Mouse (Mus musculus) cerebellum, adult 2 months (tissue): ENCODE measurements around the gene Proser3. TPM values are rescaled to one million over a fixed set of nuclear protein-coding genes. Genes with fewer than 3 reads are reported as not detected.
A peak's percentile ranks its signal among the peaks of the same experiment; 100 is the strongest.

Source experiments
- DNase-seq, 2 experiments: peaks; one replicate each; pipeline ENCODE4 v3.0.0; 2021
- H3K27ac ChIP-seq: fragments of 200-500 bp; 2 replicates; pipeline ENCODE4 v1.5.1; 2012; ENCODE audit warnings: low read length, control low read depth, inconsistent platforms; ENCODE audit not compliant: insufficient read depth
- H3K27me3 ChIP-seq: fragments of 200-500 bp; 2 replicates; pipeline ENCODE4 v1.6.1; 2012; ENCODE audit warnings: inconsistent platforms, mild to moderate bottlenecking, low read length, moderate library complexity; ENCODE audit not compliant: control insufficient read depth, insufficient read depth
- H3K4me1 ChIP-seq: fragments of 200-500 bp; 2 replicates; pipeline ENCODE4 v1.6.1; 2011; ENCODE audit warnings: low read length; ENCODE audit not compliant: control insufficient read depth, insufficient read depth
- H3K4me3 ChIP-seq: fragments of 200-500 bp; replicated peaks from 2 replicates; pipeline ENCODE3; 2011; ENCODE audit warnings: mild to moderate bottlenecking, low read depth, low read length, control low read depth; ENCODE audit not compliant: insufficient read depth
- CTCF ChIP-seq: fragments of 200-500 bp; IDR thresholded peaks from 2 replicates; pipeline ENCODE4 v1.5.1; 2011; ENCODE audit warnings: low read depth, mild to moderate bottlenecking, control low read depth, low read length, moderate library complexity, borderline replicate concordance; ENCODE audit not compliant: insufficient read depth
- POLR2A ChIP-seq: fragments of 200-500 bp; IDR thresholded peaks from 2 replicates; pipeline ENCODE4 v1.6.1; 2011; ENCODE audit warnings: low read length, control low read depth, borderline replicate concordance; ENCODE audit not compliant: insufficient read depth
- WGBS: fragments of 180-500 bp; shearing (Covaris S2); methylation state at CpG from one replicate; pipeline ENCODE4 v1.1.7; 2018; 5-methylcytosine and 5-hydroxymethylcytosine counted together
- polyA plus RNA-seq: library from polyadenylated mRNA; depleted of rRNA; stranded (reverse); fragments of >200 nt; gene quantifications from 2 replicates; pipeline ENCODE4 v1.2.3, GENCODE M21; 2012; rRNA removed

Proser3 gene
- 5.6 and 7.4 TPM in 2 replicates for polyA plus RNA-seq

- H3K4me1 ChIP-seq = peaks cover 3% of the 10 kb centered on the region; the same call in 1 of the 2 replicates
- peak; percentile 97 to 99 for DNase-seq
- H3K4me3 ChIP-seq = peak within 1 kb of the TSS; percentile 66
- under 1% methylated on average over 44 of the region's 44 CpGs for WGBS
- TF ChIP-seq CTCF (peak; percentile 10; the same call in 1 of the 2 replicates), POLR2A (peak; percentile 91; the same call in 1 of the 2 replicates)
- H3K27me3 ChIP-seq = no peaks in the 10 kb centered on the region
- H3K27ac ChIP-seq = peak within 1 kb of the TSS; percentile 97
These were observed at the start of gene Proser3, which contains the start of gene Hspb6 for GRCm38 (mm10) chr7:30552102-30553020. Proser3 (minus strand) TSS chr7:30552299. Hspb6 (plus strand) TSS chr7:30552178.

GRCm38 (mm10) chr7:30600651-30601050 lies 48.6 kb upstream of the Proser3 start:
- no peak overlapping the region for H3K4me3 ChIP-seq
- no peaks in the 10 kb centered on the region for H3K27me3 ChIP-seq
- peaks cover 6% of the 10 kb centered on the region for H3K4me1 ChIP-seq
- DNase-seq = no peak
- no peak for TF ChIP-seq CTCF
- TF ChIP-seq POLR2A = no peak
- WGBS = 45% methylated on average over 7 of the region's 7 CpGs
- peak overlapping the region; percentile 37; the same call in 1 of the 2 replicates for H3K27ac ChIP-seq

GRCm38 (mm10) chr7:30599933-30600353 lies 47.8 kb upstream of the Proser3 start:
- peak; percentile 59; the same call in 1 of the 2 replicates for TF ChIP-seq POLR2A
- TF ChIP-seq CTCF = no peak
- no peaks in the 10 kb centered on the region for H3K27me3 ChIP-seq
- peak; percentile 95 to 98 for DNase-seq
- peak overlapping the region; percentile 31 for H3K4me3 ChIP-seq
- peak overlapping the region; percentile 37; the same call in 1 of the 2 replicates for H3K27ac ChIP-seq
- H3K4me1 ChIP-seq = peaks cover 6% of the 10 kb centered on the region
- WGBS = 2% methylated on average over 16 of the region's 16 CpGs

GRCm38 (mm10) chr7:30598786-30599185 lies 46.7 kb upstream of the Proser3 start, which contains the start of gene Zbtb32:
Zbtb32 (minus strand) TSS chr7:30598909.
- no peak for TF ChIP-seq POLR2A
- no peak for TF ChIP-seq CTCF
- H3K27me3 ChIP-seq = no peaks in the 10 kb centered on the region
- WGBS = 93% methylated on average over 12 of the region's 12 CpGs
- no peak for DNase-seq
- H3K27ac ChIP-seq = no peak within 1 kb of the TSS
- peaks cover 6% of the 10 kb centered on the region for H3K4me1 ChIP-seq
- H3K4me3 ChIP-seq = peak within 1 kb of the TSS; percentile 15

- Histone ChIP-seq H3K27ac (no peak overlapping the region), H3K4me1 (peaks cover 6% of the 10 kb centered on the region), H3K27me3 (no peaks in the 10 kb centered on the region), H3K4me3 (no peak overlapping the region)
- 59% methylated on average over 5 of the region's 5 CpGs for WGBS
- no peak for TF ChIP-seq POLR2A
- no peak for TF ChIP-seq CTCF
- DNase-seq = no peak
These were observed 44.7 kb upstream of the Proser3 start for GRCm38 (mm10) chr7:30596811-30597210.

GRCm38 (mm10) chr7:30596093-30596492 lies 44.0 kb upstream of the Proser3 start:
- no peak for DNase-seq
- Histone ChIP-seq H3K27ac (no peak overlapping the region), H3K4me1 (peaks cover 6% of the 10 kb centered on the region), H3K4me3 (no peak overlapping the region), H3K27me3 (no peaks in the 10 kb centered on the region)
- TF ChIP-seq CTCF = no peak
- no peak for TF ChIP-seq POLR2A
- 84% methylated on average over 5 of the region's 5 CpGs for WGBS

- Histone ChIP-seq H3K27me3 (no peaks in the 10 kb centered on the region), H3K27ac (no peak overlapping the region), H3K4me1 (no peaks in the 10 kb centered on the region), H3K4me3 (no peak overlapping the region)
- WGBS = 58% methylated on average over 4 of the region's 4 CpGs
- TF ChIP-seq POLR2A = no peak
- TF ChIP-seq CTCF = no peak
- DNase-seq = no peak
These were observed 42.5 kb upstream of the Proser3 start for GRCm38 (mm10) chr7:30594510-30595024.

GRCm38 (mm10) chr7:30593579-30594509 lies 41.7 kb upstream of the Proser3 start:
- whole genome bisulfite sequencing = 52% methylated on average over 10 of the region's 10 CpGs
- TF ChIP-seq POLR2A (no peak), CTCF (no peak)
- no peak for DNase-seq
- H3K4me3 ChIP-seq = no peak overlapping the region
- no peaks in the 10 kb centered on the region for H3K4me1 ChIP-seq
- H3K27ac ChIP-seq = no peak overlapping the region
- no peaks in the 10 kb centered on the region for H3K27me3 ChIP-seq
